Mouse (Mus musculus): ENCODE measurements around the gene Ssu72.

DNA sequence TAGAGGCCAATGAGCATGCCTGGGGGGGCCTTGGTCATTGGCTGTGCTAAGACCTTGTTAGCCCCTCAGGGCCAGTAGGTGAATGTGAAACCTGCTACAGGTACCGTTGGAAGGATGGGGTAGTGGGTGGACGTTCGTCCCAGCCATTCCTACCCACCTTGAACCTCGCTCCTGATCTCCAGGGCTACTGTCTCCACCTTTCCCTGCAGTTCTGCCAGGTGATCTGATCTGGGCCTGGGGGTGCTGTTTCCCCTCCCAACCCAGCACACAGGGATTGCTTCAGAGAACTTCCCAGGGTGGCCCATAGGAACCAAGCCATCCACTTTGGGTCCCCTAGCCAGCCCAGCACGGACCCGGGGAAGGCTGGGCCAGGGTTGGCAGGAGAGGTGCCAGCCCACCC, 34.6 kb downstream of the Ssu72 start:
- TF ChIP-seq POLR2A (IDR thresholded peaks at IDR 0.05; ENCODE audit: insufficient read depth, low read depth, low read length): no peak
- TF ChIP-seq CTCF (IDR thresholded peaks at IDR 0.05): no peak

Measured in heart, adult 2 months (tissue).